Mouse (Mus musculus): Measurements from ENCODE around the gene Rfxap. TPM values are rescaled to one million over a fixed set of nuclear protein-coding genes. Genes with fewer than 3 reads are reported as not detected.
A peak's percentile ranks its signal among the peaks of the same experiment; 100 is the strongest.
"Not testable (repeated sequence)": the region's sequence is repeated elsewhere in the genome, so short reads cannot be mapped to it uniquely, and the experiment has no call there.

Gene Rfxap
- polyA plus RNA-seq, 1 experiment: 13.2 TPM

GRCm38 (mm10) chr3:54769349-54770275, 38.0 kb downstream of the Rfxap start:
- no peak for TF ChIP-seq POLR2A (IDR thresholded peaks at IDR 0.05; ENCODE audit: borderline replicate concordance, extremely low read depth, low read depth, low read length)
- no peak for TF ChIP-seq CTCF (IDR thresholded peaks at IDR 0.05; ENCODE audit: insufficient read depth, low read length)

DNA sequence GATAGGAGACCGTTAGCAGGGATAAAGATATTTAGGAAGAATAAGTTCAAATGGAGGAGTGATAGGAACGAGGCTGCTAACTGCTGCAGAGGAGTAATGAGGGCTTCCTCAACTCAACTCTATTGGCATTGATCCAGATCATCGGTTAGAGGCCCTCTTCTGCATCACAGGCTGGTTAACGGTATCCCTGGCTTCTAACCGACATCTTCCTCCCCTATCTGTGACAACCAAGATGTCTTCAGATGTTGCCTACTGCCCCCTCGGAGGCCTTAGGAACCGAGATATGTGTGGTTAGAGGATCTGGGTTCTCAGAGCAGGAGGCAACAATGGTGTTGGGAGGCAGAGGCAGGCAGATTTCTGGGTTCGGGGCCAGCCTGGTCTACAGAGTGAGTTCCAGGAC, 39.0 kb downstream of the Rfxap start:
- TF ChIP-seq POLR2A (IDR thresholded peaks at IDR 0.05; ENCODE audit: borderline replicate concordance, extremely low read depth, low read depth, low read length): no peak
- TF ChIP-seq CTCF (IDR thresholded peaks at IDR 0.05; ENCODE audit: insufficient read depth, low read length): no peak
- H3K4me3 ChIP-seq (replicated peaks; ENCODE audit: extremely low read depth, low read depth, low read length): no peak overlapping the region
- 83% methylated on average over 8 of the region's 8 CpGs for WGBS
- DNase-seq: no peak
- H3K4me1 ChIP-seq (ENCODE audit: control insufficient read depth, insufficient read depth, low read length): no peaks in the 10 kb centered on the region

More at GRCm38 (mm10) chr3:54769349-54770275, 38.0 kb downstream of the Rfxap start:
- DNase-seq: no peak
- no peak overlapping the region for H3K4me3 ChIP-seq (replicated peaks; ENCODE audit: extremely low read depth, low read depth, low read length)
- WGBS: 68% methylated on average over 17 of the region's 17 CpGs
- H3K4me1 ChIP-seq (ENCODE audit: control insufficient read depth, insufficient read depth, low read length): no peaks in the 10 kb centered on the region

DNA sequence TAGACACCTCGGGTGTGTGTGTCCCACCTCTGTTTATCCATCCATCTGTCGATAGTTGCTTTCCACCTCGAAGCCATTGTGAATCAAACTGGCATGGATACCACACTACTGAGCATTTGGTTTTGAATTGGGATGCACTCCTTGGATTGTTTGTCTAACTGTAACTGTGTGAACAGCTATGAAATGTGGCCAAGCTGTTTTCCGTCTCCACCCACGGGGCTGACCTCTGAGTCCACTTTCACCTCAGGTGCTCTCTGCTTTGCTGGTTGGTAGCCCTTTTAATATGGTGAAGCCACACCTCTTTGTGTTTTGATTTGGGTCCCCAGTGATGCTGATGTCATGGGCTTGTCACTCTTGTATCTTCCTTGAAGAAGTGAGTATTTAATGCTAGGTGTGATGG, 40.8 kb downstream of the Rfxap start:
- TF ChIP-seq POLR2A (IDR thresholded peaks at IDR 0.05; ENCODE audit: borderline replicate concordance, extremely low read depth, low read depth, low read length) (no peak), CTCF (IDR thresholded peaks at IDR 0.05; ENCODE audit: insufficient read depth, low read length) (no peak)
- no peaks in the 10 kb centered on the region for H3K4me1 ChIP-seq (ENCODE audit: control insufficient read depth, insufficient read depth, low read length)
- DNase-seq: no peak
- no peak overlapping the region for H3K4me3 ChIP-seq (replicated peaks; ENCODE audit: extremely low read depth, low read depth, low read length)
- 61% methylated on average over 5 of the region's 5 CpGs for WGBS

- Histone ChIP-seq H3K4me1 (ENCODE audit: control insufficient read depth, insufficient read depth, low read length) (no peaks in the 10 kb centered on the region), H3K4me3 (replicated peaks; ENCODE audit: extremely low read depth, low read depth, low read length) (no peak overlapping the region)
- 62% methylated on average over 14 of the region's 14 CpGs for WGBS
- DNase-seq: no peak
- TF ChIP-seq CTCF (IDR thresholded peaks at IDR 0.05; ENCODE audit: insufficient read depth, low read length): no peak
- TF ChIP-seq POLR2A (IDR thresholded peaks at IDR 0.05; ENCODE audit: borderline replicate concordance, extremely low read depth, low read depth, low read length): no peak
These were observed 41.6 kb downstream of the Rfxap start for GRCm38 (mm10) chr3:54766034-54766433.

- H3K4me3 ChIP-seq (replicated peaks; ENCODE audit: extremely low read depth, low read depth, low read length); H3K4me1 ChIP-seq (ENCODE audit: control insufficient read depth, insufficient read depth, low read length); DNase-seq: not testable (repeated sequence)
- peak; percentile 39 for TF ChIP-seq CTCF (IDR thresholded peaks at IDR 0.05; ENCODE audit: insufficient read depth, low read length)
- 90% methylated on average over 6 of the region's 6 CpGs for WGBS
These were observed 42.1 kb downstream of the Rfxap start for GRCm38 (mm10) chr3:54765521-54765920.

DNA sequence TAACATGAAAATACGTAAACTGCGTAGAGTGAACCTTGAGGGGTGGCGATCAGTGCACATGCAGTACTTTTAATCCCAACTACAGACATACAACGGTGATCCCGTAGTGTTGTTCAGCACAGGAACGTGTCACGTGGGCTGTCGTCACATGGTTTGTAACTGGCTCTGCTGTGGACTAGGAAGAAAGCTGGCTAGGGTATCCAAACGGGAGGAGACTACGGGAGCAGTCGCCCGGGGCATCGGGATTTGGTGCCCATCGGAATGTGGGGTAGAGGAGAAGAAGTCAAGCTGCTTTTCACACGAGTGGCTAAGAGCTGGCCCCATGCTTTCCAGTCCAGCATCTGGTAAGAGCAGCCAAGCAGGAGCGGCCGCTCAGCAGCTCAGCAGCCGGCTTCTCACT, 43.2 kb downstream of the Rfxap start:
- peak overlapping the region; percentile 27 for H3K4me3 ChIP-seq (replicated peaks; ENCODE audit: extremely low read depth, low read depth, low read length)
- peak; percentile 23 for DNase-seq
- no peaks in the 10 kb centered on the region for H3K4me1 ChIP-seq (ENCODE audit: control insufficient read depth, insufficient read depth, low read length)
- WGBS: 60% methylated on average over 18 of the region's 18 CpGs
- TF ChIP-seq CTCF (IDR thresholded peaks at IDR 0.05; ENCODE audit: insufficient read depth, low read length): no peak
- no peak for TF ChIP-seq POLR2A (IDR thresholded peaks at IDR 0.05; ENCODE audit: borderline replicate concordance, extremely low read depth, low read depth, low read length)

DNA sequence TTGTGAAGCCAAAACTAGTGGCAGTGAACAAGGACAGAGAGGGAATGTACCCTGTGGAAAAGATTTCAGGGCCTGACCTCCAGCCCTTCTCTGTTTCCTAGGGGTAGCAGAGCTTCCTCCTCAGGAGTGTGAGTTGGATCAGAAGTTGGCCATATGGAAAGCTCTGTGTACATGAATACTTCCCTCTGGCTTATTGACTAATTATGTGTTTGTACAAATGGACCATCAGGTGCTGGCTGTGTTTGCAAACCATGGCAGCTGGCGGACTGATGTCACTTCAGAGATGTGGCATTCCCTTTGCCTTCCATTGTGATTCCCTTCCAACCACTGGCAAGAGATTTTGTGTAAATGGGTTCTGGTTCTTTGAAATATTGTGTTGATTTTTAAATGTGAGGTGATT, 46.3 kb downstream of the Rfxap start:
- TF ChIP-seq CTCF (IDR thresholded peaks at IDR 0.05; ENCODE audit: insufficient read depth, low read length) (no peak), POLR2A (IDR thresholded peaks at IDR 0.05; ENCODE audit: borderline replicate concordance, extremely low read depth, low read depth, low read length) (no peak)
- Histone ChIP-seq H3K4me3 (replicated peaks; ENCODE audit: extremely low read depth, low read depth, low read length) (no peak overlapping the region), H3K4me1 (ENCODE audit: control insufficient read depth, insufficient read depth, low read length) (no peaks in the 10 kb centered on the region)
- WGBS: 80% methylated on average over 1 of the region's 1 CpGs
- DNase-seq: no peak

DNA sequence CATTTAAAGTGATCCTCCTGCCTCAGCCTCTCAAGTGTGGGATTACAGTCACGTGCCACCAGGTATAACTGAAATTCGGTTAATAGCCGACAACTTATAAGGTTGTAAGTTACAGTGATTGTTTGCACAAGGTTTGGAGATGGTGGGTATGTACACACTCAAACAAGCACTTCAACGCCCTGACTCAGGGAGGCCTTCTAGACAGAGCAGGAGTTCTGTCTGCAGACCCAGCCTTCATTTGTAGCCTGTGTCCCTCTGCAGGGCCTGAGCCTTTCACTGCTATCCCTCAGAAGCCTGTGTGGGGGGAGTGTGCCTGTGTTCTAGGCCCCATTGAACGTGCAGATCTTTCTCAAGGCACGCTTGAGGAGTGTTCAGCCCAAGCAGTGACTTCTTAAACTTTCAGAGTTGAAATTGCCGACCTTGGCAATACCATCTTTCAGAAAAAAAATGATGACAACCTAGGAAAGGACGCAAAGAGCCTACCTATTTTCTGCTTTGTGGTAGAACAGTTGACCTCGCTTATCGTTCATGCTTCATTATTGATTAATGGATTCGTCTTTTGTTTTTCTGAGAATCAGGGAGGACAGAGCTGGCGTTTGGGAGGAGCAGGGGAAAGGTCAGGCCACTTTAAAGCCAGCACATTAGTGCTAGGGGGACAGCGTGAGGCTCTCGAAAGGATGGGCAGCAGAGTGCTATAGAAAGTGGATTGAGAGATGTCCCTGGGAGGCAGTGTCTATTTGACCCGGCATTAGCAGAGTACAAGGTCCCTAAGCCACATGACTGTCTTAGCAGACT, 47.1 kb downstream of the Rfxap start:
- 59% methylated on average over 15 of the region's 15 CpGs for WGBS
- Histone ChIP-seq H3K4me1 (ENCODE audit: control insufficient read depth, insufficient read depth, low read length) (no peaks in the 10 kb centered on the region), H3K4me3 (replicated peaks; ENCODE audit: extremely low read depth, low read depth, low read length) (no peak overlapping the region)
- no peak for TF ChIP-seq CTCF (IDR thresholded peaks at IDR 0.05; ENCODE audit: insufficient read depth, low read length)
- TF ChIP-seq POLR2A (IDR thresholded peaks at IDR 0.05; ENCODE audit: borderline replicate concordance, extremely low read depth, low read depth, low read length): no peak
- no peak for DNase-seq

DNA sequence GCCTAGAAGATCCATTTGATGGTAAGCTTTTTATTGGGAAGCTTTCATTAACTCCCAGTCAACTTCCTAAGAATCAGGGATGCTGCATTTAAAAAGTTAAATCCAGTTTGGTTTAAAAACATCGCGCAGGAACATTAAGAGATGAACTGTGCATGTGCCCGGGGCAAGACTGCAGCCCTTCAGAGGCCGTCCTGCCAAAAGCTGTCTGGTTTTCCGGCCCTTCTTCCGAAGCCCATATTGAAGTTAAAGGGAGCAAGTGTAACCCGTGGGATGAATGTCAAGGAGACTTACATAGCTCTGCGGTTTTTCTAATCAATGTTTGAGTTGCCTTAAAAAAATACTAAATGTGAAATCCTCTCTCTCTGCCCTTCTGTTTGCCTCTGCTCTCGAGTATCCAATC, 48.4 kb downstream of the Rfxap start:
- 67% methylated on average over 9 of the region's 9 CpGs for WGBS
- Histone ChIP-seq H3K4me1 (ENCODE audit: control insufficient read depth, insufficient read depth, low read length) (no peaks in the 10 kb centered on the region), H3K4me3 (replicated peaks; ENCODE audit: extremely low read depth, low read depth, low read length) (no peak overlapping the region)
- TF ChIP-seq POLR2A (IDR thresholded peaks at IDR 0.05; ENCODE audit: borderline replicate concordance, extremely low read depth, low read depth, low read length) (no peak), CTCF (IDR thresholded peaks at IDR 0.05; ENCODE audit: insufficient read depth, low read length) (no peak)
- no peak for DNase-seq
